Mouse (Mus musculus) intestine, postnatal 0 days (tissue): Measurements from ENCODE around the gene Wwox. TPM values are rescaled to one million over a fixed set of nuclear protein-coding genes. Genes with fewer than 3 reads are reported as not detected.

Source experiments
- ATAC-seq: fragments of 200-750 bp; cut with Nextera tagmentation; 2 replicates; pipeline ENCODE4 v1.8.0; 2017; ENCODE audit warnings: mild to moderate bottlenecking, moderate TSS enrichment, moderate library complexity
- H3K27ac ChIP-seq: fragments of 300-500 bp; sonication (generic); 2 replicates; pipeline ENCODE4 v1.5.1; 2014; ENCODE audit warnings: mild to moderate bottlenecking, low read depth, low read length, moderate library complexity
- H3K27me3 ChIP-seq: fragments of 300-500 bp; sonication (generic); replicated peaks from 2 replicates; pipeline ENCODE4 v1.6.1; 2014; ENCODE audit warnings: low read length, mixed read lengths; ENCODE audit not compliant: control insufficient read depth, insufficient read depth
- H3K36me3 ChIP-seq: fragments of 300-500 bp; sonication (generic); 2 replicates; pipeline ENCODE4 v1.6.1; 2014; ENCODE audit warnings: mild to moderate bottlenecking, moderate library complexity; ENCODE audit not compliant: control insufficient read depth, insufficient read depth
- H3K4me1 ChIP-seq: fragments of 300-500 bp; sonication (generic); replicated peaks from 2 replicates; pipeline ENCODE4 v1.6.1; 2014; ENCODE audit warnings: antibody characterized with exemption, low read length, mixed read lengths; ENCODE audit not compliant: control insufficient read depth, insufficient read depth
- H3K4me2 ChIP-seq: fragments of 300-500 bp; sonication (generic); replicated peaks from 2 replicates; pipeline ENCODE4 v1.6.1; 2014; ENCODE audit warnings: low read depth, mild to moderate bottlenecking, moderate library complexity
- H3K4me3 ChIP-seq: fragments of 300-500 bp; sonication (generic); 2 replicates; pipeline ENCODE4 v1.5.1; 2014; ENCODE audit warnings: low read depth, low read length
- H3K9ac ChIP-seq: fragments of 300-500 bp; sonication (generic); 2 replicates; pipeline ENCODE4 v1.6.1; 2014; ENCODE audit warnings: mild to moderate bottlenecking, low read depth, low read length
- H3K9me3 ChIP-seq: fragments of 300-500 bp; sonication (generic); 2 replicates; pipeline ENCODE4 v1.6.1; 2016; ENCODE audit warnings: mixed run types; ENCODE audit not compliant: control insufficient read depth
- CTCF ChIP-seq: sonication (generic); IDR thresholded peaks from 2 replicates; pipeline ENCODE4 v1.5.1; 2016; ENCODE audit warnings: low read depth, mild to moderate bottlenecking, control low read depth, antibody characterized with exemption, moderate library complexity
- WGBS: fragments of 180-500 bp; shearing (Covaris S2); extraction: QIAGEN DNeasy Blood & Tissue Kit; methylation state at CpG from one replicate; pipeline ENCODE4 v1.1.7; 2014; 5-methylcytosine and 5-hydroxymethylcytosine counted together
- polyA plus RNA-seq: library from polyadenylated mRNA; unstranded; fragments of >200 nt; fragmentation: Nextera tagmentation; extraction: Ambion mirVana; gene quantifications from 2 replicates; pipeline ENCODE4 v1.2.1, GENCODE M21; 2015

Wwox gene
- polyA plus RNA-seq, 1 experiment from 2014 or later: 7.1 TPM

- Histone ChIP-seq H3K27me3 (no peaks in the 10 kb centered on the region), H3K4me3 (no peak overlapping the region), H3K36me3 (no peaks in the 10 kb centered on the region), H3K9me3 (no peaks in the 10 kb centered on the region), H3K9ac (no peak overlapping the region), H3K27ac (no peak overlapping the region), H3K4me1 (no peaks in the 10 kb centered on the region), H3K4me2 (no peak overlapping the region)
- WGBS: 94% methylated on average over 11 of the region's 11 CpGs
- TF ChIP-seq CTCF: no peak
- no peak for ATAC-seq
These were observed 919.0 kb downstream of the Wwox start for GRCm38 (mm10) chr8:115358481-115358880.

GRCm38 (mm10) chr8:115359701-115360100 is 920.2 kb downstream of the Wwox start:
- no peak for TF ChIP-seq CTCF
- no peaks in the 10 kb centered on the region for H3K36me3 ChIP-seq
- no peak for ATAC-seq

GRCm38 (mm10) chr8:115362518-115362917 is 923.1 kb downstream of the Wwox start:
- H3K27ac ChIP-seq: no peak overlapping the region
- H3K9ac ChIP-seq: no peak overlapping the region
- H3K4me2 ChIP-seq: no peak overlapping the region
- no peaks in the 10 kb centered on the region for H3K9me3 ChIP-seq
- no peak for ATAC-seq
- TF ChIP-seq CTCF: no peak
- no peaks in the 10 kb centered on the region for H3K27me3 ChIP-seq
- WGBS: 16% methylated on average over 7 of the region's 7 CpGs
- H3K4me3 ChIP-seq: no peak overlapping the region
- no peaks in the 10 kb centered on the region for H3K36me3 ChIP-seq
- no peaks in the 10 kb centered on the region for H3K4me1 ChIP-seq

More at GRCm38 (mm10) chr8:115359701-115360100, 920.2 kb downstream of the Wwox start:
- Histone ChIP-seq H3K4me1 (no peaks in the 10 kb centered on the region), H3K4me3 (no peak overlapping the region), H3K9ac (no peak overlapping the region), H3K27ac (no peak overlapping the region), H3K27me3 (no peaks in the 10 kb centered on the region), H3K9me3 (no peaks in the 10 kb centered on the region), H3K4me2 (no peak overlapping the region)
- 70% methylated on average over 12 of the region's 12 CpGs for WGBS

- H3K36me3 ChIP-seq: no peaks in the 10 kb centered on the region
- H3K4me3 ChIP-seq: no peak overlapping the region
- no peak overlapping the region for H3K4me2 ChIP-seq
- WGBS: 33% methylated on average over 4 of the region's 4 CpGs
- H3K9ac ChIP-seq: no peak overlapping the region
- no peak for TF ChIP-seq CTCF
- no peaks in the 10 kb centered on the region for H3K9me3 ChIP-seq
- no peaks in the 10 kb centered on the region for H3K27me3 ChIP-seq
- no peaks in the 10 kb centered on the region for H3K4me1 ChIP-seq
- ATAC-seq: no peak
- no peak overlapping the region for H3K27ac ChIP-seq
These were observed 935.5 kb downstream of the Wwox start for GRCm38 (mm10) chr8:115374957-115375356.

GRCm38 (mm10) chr8:115375361-115376047 is 936.0 kb downstream of the Wwox start:
- H3K9me3 ChIP-seq: no peaks in the 10 kb centered on the region
- H3K27ac ChIP-seq: no peak overlapping the region
- no peaks in the 10 kb centered on the region for H3K36me3 ChIP-seq
- H3K4me1 ChIP-seq: no peaks in the 10 kb centered on the region
- TF ChIP-seq CTCF: no peak
- 55% methylated on average over 8 of the region's 8 CpGs for WGBS
- no peak overlapping the region for H3K4me2 ChIP-seq
- H3K4me3 ChIP-seq: no peak overlapping the region
- no peak for ATAC-seq
- H3K27me3 ChIP-seq: no peaks in the 10 kb centered on the region
- no peak overlapping the region for H3K9ac ChIP-seq

DNA sequence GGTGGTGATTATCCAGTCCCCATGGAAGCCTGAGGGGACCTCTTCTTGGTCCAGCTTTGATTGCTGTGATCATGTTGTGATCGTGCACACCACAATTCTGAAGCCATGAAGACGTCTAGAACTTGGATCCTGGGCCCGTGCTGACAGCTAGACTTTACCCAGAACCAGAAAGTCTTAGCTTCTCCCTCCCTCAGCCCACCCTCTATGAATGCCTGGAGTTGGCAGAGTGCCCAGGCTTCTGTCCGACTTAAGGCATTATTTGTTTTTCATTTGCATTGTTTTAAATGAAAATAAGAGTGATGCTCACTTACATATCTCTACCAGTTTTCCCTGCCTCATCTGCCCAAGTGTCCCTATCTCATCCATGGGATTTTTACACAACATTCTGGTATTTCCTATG is 937.9 kb downstream of the Wwox start:
- WGBS: 46% methylated on average over 4 of the region's 4 CpGs
- H3K4me1 ChIP-seq: no peaks in the 10 kb centered on the region
- TF ChIP-seq CTCF: no peak
- no peak overlapping the region for H3K9ac ChIP-seq
- no peak overlapping the region for H3K27ac ChIP-seq
- no peaks in the 10 kb centered on the region for H3K9me3 ChIP-seq
- H3K4me2 ChIP-seq: no peak overlapping the region
- no peak for ATAC-seq
- no peak overlapping the region for H3K4me3 ChIP-seq
- no peaks in the 10 kb centered on the region for H3K27me3 ChIP-seq
- H3K36me3 ChIP-seq: no peaks in the 10 kb centered on the region

GRCm38 (mm10) chr8:115380017-115380416 is 940.6 kb downstream of the Wwox start:
- ATAC-seq: no peak
- no peak overlapping the region for H3K4me3 ChIP-seq
- H3K36me3 ChIP-seq: no peaks in the 10 kb centered on the region
- no peak overlapping the region for H3K4me2 ChIP-seq
- no peak for TF ChIP-seq CTCF
- H3K27me3 ChIP-seq: no peaks in the 10 kb centered on the region
- no peaks in the 10 kb centered on the region for H3K9me3 ChIP-seq
- H3K4me1 ChIP-seq: no peaks in the 10 kb centered on the region
- 84% methylated on average over 4 of the region's 4 CpGs for WGBS
- no peak overlapping the region for H3K9ac ChIP-seq
- H3K27ac ChIP-seq: no peak overlapping the region
